Mouse (Mus musculus): ENCODE results near the gene Pprc1. TPM values are rescaled to one million over a fixed set of nuclear protein-coding genes. Genes with fewer than 3 reads are reported as not detected.

The Pprc1 gene
- polyA plus RNA-seq, 1 experiment from 2014 or later = 33.2 TPM

DNA sequence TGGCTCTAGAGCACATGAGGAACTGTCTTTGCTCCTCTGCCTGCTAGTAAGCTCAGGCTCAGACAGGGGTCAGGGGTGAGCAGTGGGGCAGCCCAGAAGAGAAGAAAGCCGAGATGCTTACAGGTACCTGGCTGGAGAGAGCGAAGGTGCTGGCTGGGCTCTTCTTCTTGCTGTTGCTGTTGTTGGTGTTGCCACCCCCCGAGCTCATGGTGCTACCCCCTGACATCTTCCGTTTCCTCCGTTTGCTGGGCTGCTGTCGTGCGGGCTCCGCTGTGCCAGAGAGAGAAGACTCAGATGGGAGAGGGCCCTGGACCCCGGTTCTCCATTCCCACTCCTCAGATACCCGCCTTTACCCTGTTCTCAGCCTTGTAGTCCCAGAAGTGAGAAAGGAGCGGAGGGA is 10.8 kb upstream of the Pprc1 start:
- in situ Hi-C loops (cut with MboI; ENCODE audit: low pct_unique_long_range_greater_than_20kb) = no loop called here
- ChIA-PET POLR2A (no interaction called here), CTCF (interaction anchor here (1.4 kb wide), 1 partner anchor 20 kb away, joined by 4 read pairs; no protein-coding TSS in a partner anchor)
- no peaks in the 10 kb centered on the region for H3K27me3 ChIP-seq
- no peak for TF ChIP-seq CTCF (IDR thresholded peaks at IDR 0.05)
- no peak for DNase-seq (ENCODE audit: low read depth, low spot score)
- no peak for ATAC-seq

DNA sequence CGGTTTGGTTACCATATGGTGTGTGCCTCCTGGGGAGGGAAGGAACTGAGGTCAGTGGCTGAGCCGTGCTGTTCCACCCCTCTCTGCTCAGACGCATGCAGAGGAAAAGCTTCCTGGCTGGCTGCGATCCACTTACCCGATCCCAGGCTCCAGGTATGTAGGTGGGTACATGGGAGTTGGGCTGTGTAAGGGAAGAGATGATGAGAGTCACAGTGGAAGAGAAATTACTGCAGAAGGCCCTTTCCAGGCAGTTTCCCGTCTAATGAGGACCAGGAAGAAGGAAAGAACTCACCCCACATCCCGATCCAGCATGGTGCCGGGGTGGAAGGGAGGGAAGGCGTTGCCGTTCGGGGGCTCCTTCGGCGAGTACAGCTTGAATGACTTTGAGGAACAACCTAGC is 8.7 kb upstream of the Pprc1 start:
- no peak for ATAC-seq
- POLR2A ChIA-PET = no interaction called here
- in situ Hi-C loops (cut with MboI; ENCODE audit: low pct_unique_long_range_greater_than_20kb) = no loop called here

DNA sequence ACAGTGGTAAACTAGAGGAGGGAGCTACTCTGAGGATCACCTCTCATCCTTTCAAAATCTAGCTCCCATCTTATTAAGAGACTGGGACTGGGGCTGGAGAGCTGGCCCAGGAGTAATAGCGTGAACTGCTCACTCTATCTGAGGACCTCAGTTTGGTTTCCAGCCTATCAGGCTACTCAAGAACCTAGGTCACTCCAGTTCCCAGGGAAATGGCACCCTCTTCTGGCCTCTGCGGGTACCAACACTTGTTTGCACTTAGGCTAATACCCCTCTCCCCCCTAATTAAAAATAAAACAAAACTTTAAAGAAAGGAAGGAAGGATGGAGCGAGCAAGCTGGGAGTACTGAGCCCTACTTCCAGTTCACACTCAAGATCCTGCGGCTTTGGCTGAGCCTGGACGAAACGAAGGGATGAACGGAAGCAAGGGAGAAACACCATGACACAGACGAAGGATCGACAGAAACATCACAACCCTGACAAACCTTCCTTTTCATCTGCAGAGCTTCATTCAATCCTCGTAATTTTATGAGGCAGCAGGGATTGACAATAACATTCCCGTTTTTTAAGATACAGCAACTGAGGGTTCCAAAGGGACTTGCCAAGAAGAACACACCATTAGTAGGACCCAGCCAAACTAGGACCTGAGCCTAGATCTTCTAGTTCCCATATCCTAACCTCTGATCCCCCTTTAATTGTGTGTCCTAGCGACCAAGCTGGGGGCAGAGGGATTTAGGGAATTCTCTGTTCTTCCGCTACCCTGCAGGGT is 8.0 kb upstream of the Pprc1 start:
- H3K27me3 ChIP-seq = no peaks in the 10 kb centered on the region
- ChIA-PET POLR2A (interaction anchor here (1.4 kb wide), 1 partner anchor 9 kb away, joined by 5 read pairs; the partner anchor contains the start of gene Ldb1), CTCF (interaction anchor here (1.2 to 2.0 kb wide), 3 partner anchors 9 to 157 kb away, joined by 3 to 8 read pairs (median 3); no protein-coding TSS in a partner anchor)
- TF ChIP-seq CTCF (IDR thresholded peaks at IDR 0.05) = no peak
- no peak for ATAC-seq
- no peak for DNase-seq (ENCODE audit: low read depth, low spot score)
- in situ Hi-C loops (cut with MboI; ENCODE audit: low pct_unique_long_range_greater_than_20kb) = no loop called here

More for the DNA sequence above, 8.7 kb upstream of the Pprc1 start:
- no peak for DNase-seq (ENCODE audit: low read depth, low spot score)
- CTCF ChIA-PET = interaction anchor here (1.2 to 2.0 kb wide), 3 partner anchors 8 to 156 kb away, joined by 3 to 8 read pairs (median 3); no protein-coding TSS in a partner anchor
- no peaks in the 10 kb centered on the region for H3K27me3 ChIP-seq
- no peak for TF ChIP-seq CTCF (IDR thresholded peaks at IDR 0.05)

DNA sequence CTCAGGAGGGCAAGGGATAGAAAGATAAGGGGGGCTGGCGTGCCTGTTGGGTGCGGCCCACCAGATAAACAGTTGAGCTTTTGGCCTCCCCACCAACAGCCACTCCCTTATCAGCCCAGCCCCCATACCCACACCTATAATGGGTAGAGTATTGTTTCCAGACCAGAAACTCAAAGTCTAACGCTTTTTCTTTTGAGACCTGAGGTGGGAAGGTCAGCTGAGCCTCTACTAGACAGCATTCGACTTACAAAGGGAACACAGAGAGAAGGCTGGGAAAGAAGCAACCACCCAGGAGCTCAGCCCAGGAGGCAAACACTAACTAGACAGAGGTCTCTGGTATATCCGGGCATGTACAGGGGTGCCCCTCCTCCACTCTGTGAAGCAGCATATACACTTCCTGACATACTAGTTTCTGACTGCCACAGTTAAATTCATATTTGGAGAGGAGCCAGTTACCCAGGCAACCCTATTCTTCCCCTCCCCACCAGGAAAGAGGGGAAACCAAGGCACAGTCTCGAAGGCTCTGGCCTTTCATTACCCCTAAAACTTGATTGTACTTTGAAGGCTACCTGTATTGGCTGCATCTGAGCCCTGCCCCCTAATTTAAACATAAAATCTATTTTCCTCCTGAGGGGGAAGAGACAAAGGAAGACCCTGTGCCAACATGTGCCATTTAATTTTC is 7.3 kb upstream of the Pprc1 start:
- ATAC-seq (no peak), DNase-seq (ENCODE audit: low read depth, low spot score) (no peak)
- ChIA-PET POLR2A (interaction anchor here (1.4 to 1.5 kb wide), 2 partner anchors 8 to 11 kb away, joined by 4 to 5 read pairs; partner anchors contain the start of gene Ldb1), CTCF (interaction anchor here (1.2 to 2.0 kb wide), 3 partner anchors 10 to 157 kb away, joined by 3 to 8 read pairs (median 3); no protein-coding TSS in a partner anchor)
- in situ Hi-C loops (cut with MboI; ENCODE audit: low pct_unique_long_range_greater_than_20kb) = no loop called here
- TF ChIP-seq CTCF (IDR thresholded peaks at IDR 0.05) = no peak
- no peaks in the 10 kb centered on the region for H3K27me3 ChIP-seq

DNA sequence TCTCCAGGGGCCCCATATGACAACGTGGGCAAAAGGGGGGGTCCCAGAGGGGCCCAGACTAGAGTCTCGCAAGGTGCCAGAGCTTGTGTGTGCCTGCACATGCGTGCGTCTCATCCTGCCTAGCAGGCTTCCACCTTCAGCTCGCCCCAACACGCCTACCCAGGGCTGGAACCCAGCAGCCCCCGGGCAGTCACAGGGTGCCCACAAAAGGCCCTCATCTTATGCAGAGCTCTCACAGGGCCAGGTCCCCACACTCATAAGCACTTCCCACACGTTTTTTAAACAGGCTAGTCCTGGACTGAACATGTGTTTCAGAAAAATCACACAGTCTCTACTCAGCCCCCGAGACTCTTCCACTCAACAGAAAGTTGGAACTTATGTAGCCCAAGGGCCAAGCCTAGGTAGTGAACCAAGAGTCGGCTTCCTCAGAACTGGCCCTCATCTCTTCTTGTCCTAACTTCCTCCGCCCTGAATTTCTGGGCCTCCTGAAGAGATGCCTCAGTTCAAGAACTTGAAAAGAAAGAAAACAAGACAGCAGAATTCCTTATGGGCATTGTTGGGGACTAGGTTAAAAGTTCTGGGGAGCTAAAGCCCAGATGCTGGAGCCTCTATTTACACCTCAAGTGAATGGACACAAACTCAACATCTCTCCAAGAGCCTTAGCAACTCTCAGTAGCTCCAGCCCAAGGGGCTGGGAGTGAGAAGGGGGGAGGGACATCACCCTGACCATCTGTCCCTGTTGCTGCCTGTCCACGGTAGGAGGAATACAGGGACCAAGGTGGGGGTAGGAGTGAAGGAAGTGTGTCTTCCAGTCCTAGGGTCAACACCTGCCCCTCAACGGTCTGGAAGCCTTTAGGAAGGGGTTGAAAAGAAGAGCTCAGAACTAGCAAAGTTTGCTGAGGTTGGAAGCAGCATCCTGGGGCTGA is 6.5 kb upstream of the Pprc1 start:
- DNase-seq (ENCODE audit: low read depth, low spot score) = no peak
- no peak for ATAC-seq
- no peaks in the 10 kb centered on the region for H3K27me3 ChIP-seq
- ChIA-PET CTCF (interaction anchor here (1.0 to 1.8 kb wide), 3 partner anchors 9 to 24 kb away, joined by 3 to 5 read pairs (median 3); no protein-coding TSS in a partner anchor), POLR2A (interaction anchor here (1.0 to 1.5 kb wide), 4 partner anchors 12 to 35 kb away, joined by 3 to 4 read pairs (median 3); partner anchors contain the start of gene Hps6)
- in situ Hi-C loops (cut with MboI; ENCODE audit: low pct_unique_long_range_greater_than_20kb) = no loop called here
- no peak for TF ChIP-seq CTCF (IDR thresholded peaks at IDR 0.05)

DNA sequence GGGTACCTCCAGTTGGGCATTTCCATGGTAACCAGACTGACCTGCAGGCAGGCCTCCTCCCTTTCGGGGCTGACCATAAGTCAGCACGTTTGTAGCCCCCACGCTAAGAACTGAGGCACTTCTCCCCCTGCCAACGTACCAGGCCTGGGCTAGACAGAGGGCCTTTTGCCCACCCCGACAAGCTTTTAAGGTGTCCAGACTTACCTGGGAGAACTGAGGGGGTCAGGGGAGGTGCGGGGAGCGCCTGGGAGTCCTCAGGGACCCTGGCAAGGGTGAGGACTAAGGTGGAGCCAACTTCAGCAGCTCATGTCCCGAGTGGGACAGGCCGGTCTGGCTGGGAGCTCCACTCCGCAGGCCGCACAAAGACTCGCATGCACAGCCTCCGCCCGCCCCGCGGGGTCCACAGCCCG is 5.8 kb upstream of the Pprc1 start:
- no peak for ATAC-seq
- POLR2A ChIA-PET = interaction anchor here (1.0 to 1.5 kb wide), 5 partner anchors 12 to 37 kb away, joined by 3 to 4 read pairs (median 3); partner anchors contain the start of genes Hps6 and Nolc1
- TF ChIP-seq CTCF (IDR thresholded peaks at IDR 0.05) = no peak
- CTCF ChIA-PET = interaction anchor here (1.0 to 1.8 kb wide), 4 partner anchors 9 to 24 kb away, joined by 3 to 5 read pairs (median 4); no protein-coding TSS in a partner anchor
- DNase-seq (ENCODE audit: low read depth, low spot score) = no peak
- no peaks in the 10 kb centered on the region for H3K27me3 ChIP-seq
- in situ Hi-C loops (cut with MboI; ENCODE audit: low pct_unique_long_range_greater_than_20kb) = no loop called here

DNA sequence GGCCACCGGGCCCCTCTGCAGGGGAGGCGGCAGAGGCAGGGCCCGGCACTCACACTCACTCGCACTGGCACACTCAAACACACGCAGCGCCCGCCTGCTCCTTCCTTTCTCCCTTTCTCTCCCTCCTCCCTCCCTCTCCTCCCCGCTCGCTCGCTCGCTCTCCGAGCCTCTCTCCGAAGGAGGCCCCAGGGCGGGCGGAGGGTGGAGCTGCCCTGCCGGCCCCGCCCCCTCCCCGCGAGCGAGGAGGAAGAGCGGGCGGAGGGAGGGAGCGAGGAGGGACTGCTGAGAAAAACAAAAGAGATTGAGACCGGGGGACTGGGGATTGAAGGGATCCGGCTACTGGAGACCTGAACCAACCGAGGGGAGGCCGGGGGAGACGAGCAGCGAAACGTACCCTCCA is 5.2 kb upstream of the Pprc1 start:
- DNase-seq (ENCODE audit: low read depth, low spot score) (no peak), ATAC-seq (peak; percentile 74)
- POLR2A ChIA-PET = interaction anchor here (1.0 to 1.1 kb wide), 3 partner anchors 17 to 37 kb away, joined by 3 to 4 read pairs (median 3); partner anchors contain the start of genes Hps6 and Nolc1
- CTCF ChIA-PET = interaction anchor here (1.0 to 1.8 kb wide), 3 partner anchors 10 to 25 kb away, joined by 3 to 5 read pairs (median 4); no protein-coding TSS in a partner anchor
- no peak for TF ChIP-seq CTCF (IDR thresholded peaks at IDR 0.05)
- in situ Hi-C loops (cut with MboI; ENCODE audit: low pct_unique_long_range_greater_than_20kb) = no loop called here
- H3K27me3 ChIP-seq = no peaks in the 10 kb centered on the region

DNA sequence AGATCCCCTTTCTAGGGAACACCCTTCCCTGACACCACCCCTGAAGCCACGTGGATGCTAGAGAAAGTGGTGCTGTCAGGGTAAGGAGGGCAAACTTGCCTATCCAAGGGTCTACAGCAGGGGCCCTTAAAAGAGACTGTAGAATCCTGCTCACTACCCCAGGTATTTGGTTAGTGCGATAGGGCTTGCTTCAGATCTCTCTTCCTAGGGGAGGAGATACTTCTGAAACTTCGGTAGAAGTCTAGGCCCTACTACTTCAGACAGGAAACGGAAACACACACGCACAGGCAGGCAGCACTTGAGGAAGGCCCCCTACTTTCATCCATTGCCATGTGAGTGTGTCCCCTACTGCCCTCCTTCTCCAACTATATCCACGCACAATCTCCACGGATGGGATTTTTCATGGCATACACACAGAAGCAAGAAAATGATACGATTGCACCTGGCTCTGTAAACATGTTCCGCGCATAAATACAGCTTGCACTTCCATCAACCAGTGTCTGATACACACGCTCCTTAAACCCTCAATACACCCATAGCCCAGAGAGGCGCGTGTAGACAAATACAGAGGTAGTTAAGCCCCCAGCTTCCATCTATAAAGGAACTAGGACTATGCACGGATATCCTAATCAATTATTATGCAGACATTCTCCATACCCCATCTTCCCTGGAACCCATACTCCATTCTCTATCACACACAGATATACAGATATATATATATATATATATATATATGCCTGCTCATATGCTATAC is 4.4 kb upstream of the Pprc1 start:
- in situ Hi-C loops (cut with MboI; ENCODE audit: low pct_unique_long_range_greater_than_20kb) = no loop called here
- no peak for DNase-seq (ENCODE audit: low read depth, low spot score)
- no peak for ATAC-seq
- POLR2A ChIA-PET = interaction anchor here (1.0 kb wide), 1 partner anchor 36 kb away, joined by 4 read pairs; the partner anchor contains the start of gene Nolc1
- no peak for TF ChIP-seq CTCF (IDR thresholded peaks at IDR 0.05)
- CTCF ChIA-PET = interaction anchor here (1.3 to 1.8 kb wide), 2 partner anchors 11 to 13 kb away, joined by 4 to 5 read pairs; no protein-coding TSS in a partner anchor
- no peaks in the 10 kb centered on the region for H3K27me3 ChIP-seq

Data from Patski (cell line).